Mouse (Mus musculus) small intestine, adult 10 weeks (tissue): ENCODE measurements around the gene 0610037L13Rik. TPM values are rescaled to one million over a fixed set of nuclear protein-coding genes. Genes with fewer than 3 reads are reported as not detected.

Source experiments
- polyA plus RNA-seq: library from polyadenylated mRNA; stranded (reverse); fragments of 350-450 nt; fragmentation: Illumina TruSeq; extraction: RNeasy Lipid Tissue Mini Kit (QIAGEN cat#74804); gene quantifications from one replicate; pipeline ENCODE4 v1.2.3, GENCODE M21; 2014; ENCODE audit warnings: low replicate concordance

The 0610037L13Rik gene
- polyA plus RNA-seq, result 15.6 TPM

DNA sequence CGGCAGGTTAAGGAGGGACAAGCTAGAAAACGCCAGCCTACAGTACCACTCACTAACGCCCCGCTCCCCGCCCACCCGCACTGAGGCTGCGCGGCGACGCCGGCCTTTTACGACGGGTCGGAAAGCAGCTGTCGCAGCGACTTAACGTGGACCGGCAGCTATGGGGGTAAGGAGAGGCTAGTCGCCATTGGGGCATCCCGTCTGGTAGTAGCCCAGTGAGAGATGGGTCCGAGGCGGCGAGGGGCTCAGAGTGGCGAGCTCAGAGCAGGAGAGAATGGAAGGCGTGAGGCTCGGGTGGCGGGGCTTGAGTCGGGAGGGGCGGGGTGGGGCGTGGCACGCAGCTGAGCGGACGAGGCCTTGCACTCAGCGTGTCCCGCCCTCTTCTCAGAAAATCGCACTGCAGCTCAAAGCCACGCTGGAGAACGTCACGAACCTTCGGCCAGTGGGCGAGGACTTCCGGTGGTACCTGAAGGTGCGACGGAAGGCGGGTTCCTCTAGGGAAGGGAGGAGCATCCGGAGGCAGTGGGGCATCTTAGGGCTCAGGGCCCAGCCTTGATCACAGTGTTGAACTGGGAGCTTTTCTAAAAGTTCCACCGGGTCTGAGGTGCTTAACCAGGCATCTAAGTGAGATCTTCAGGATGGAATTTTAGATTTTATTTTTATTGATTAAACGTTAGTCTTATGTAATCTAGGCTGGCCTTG is at the start of gene 0610037L13Rik:
Gene 0610037L13Rik (plus strand): TSS at position 83 of the 702 bp plus-strand sequence.

DNA sequence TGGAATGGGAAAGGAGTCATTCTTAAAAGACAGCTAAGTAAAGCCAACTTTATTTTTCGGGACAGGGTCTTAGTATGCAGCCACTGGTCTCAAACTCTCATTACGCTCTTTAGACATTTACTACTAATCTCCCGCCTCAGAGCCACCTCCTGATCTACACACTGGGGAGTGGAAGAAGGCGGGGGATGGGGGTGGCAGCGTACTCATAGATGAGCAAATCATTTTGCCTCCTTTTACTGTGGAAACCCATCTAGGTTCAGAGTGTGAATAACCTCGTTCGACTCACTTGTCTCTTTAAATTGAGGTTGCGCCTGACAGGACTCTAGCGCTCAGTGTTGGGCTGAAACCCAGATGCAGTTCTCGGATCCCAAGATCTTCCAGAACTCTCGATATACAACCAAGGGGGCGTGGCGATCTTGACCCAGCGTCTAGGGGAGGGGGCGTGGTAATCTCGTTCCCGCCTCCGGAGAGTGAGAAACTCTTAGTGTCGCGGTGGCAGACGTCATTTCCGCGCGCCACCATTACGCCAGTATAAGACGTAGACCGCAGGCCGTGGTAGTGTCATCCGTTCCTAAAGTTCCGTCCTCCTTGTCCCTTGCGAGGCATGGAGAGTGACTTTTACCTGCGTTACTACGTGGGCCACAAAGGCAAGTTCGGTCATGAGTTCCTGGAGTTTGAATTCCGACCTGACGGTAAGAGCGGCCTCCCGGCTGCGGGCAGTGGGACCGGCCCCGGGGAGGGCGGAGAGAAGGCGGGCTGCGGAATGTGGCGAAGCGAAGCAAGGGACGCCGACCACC is 10.2 kb upstream of the 0610037L13Rik start, which contains the start of gene Magoh:
Gene Magoh (plus strand): TSS at position 502 of the 797 bp plus-strand sequence.

GRCm38 (mm10) chr4:107923145-107923802 is 33.7 kb downstream of the 0610037L13Rik start, which contains the start of gene Cpt2:
Cpt2 (minus strand) TSS chr4:107923610.

Other genes with a start within 250 kb of the 0610037L13Rik start
- not detected for gene Dmrtb1, start 205.6 kb upstream of the 0610037L13Rik start, polyA plus RNA-seq
- gene Lrp8, start 87.6 kb upstream of the 0610037L13Rik start, polyA plus RNA-seq, result 0.48 TPM
- 181 TPM for gene Magoh, start 10.1 kb upstream of the 0610037L13Rik start, polyA plus RNA-seq
- gene Cpt2, start 33.8 kb downstream of the 0610037L13Rik start, polyA plus RNA-seq, result 256 TPM
- not detected for gene Slc1a7, start 78.5 kb downstream of the 0610037L13Rik start, polyA plus RNA-seq
- gene Podn, start 206.6 kb downstream of the 0610037L13Rik start, polyA plus RNA-seq, result 6.1 TPM